Mouse (Mus musculus): ENCODE results near the gene Tle6.

Tle6 gene

GRCm38 (mm10) chr10:81623441-81623840 is 22.6 kb upstream of the Tle6 start:
- no peak for DNase-seq (ENCODE audit: low read depth)

DNA sequence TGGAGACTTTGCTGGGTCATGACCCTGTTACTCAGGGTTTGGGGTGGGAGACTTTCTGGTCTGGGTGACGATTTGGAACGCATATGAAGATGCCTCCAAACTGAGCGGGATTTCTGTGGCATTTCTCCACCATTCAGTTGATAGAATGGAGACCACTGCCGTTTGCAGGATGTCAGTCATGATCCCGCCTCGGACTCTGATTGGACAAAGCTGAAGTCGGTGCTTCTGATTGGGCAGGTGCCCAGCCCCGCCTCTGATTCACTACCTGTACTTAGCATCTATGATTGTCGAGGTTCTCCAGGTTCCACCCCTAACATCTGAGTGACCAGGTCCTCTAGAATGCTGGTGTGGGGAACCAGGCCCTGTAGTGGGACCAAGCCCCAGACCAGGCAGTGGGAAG is 19.9 kb upstream of the Tle6 start:
- DNase-seq (ENCODE audit: low read depth): no peak

GRCm38 (mm10) chr10:81619976-81620375 is 19.1 kb upstream of the Tle6 start:
- DNase-seq (ENCODE audit: low read depth): no peak

- DNase-seq (ENCODE audit: low read depth): no peak
Observed at GRCm38 (mm10) chr10:81615486-81615885, 14.6 kb upstream of the Tle6 start.

- DNase-seq (ENCODE audit: low read depth): peak; percentile 54
Observed at GRCm38 (mm10) chr10:81612779-81613178, 11.9 kb upstream of the Tle6 start.

DNA sequence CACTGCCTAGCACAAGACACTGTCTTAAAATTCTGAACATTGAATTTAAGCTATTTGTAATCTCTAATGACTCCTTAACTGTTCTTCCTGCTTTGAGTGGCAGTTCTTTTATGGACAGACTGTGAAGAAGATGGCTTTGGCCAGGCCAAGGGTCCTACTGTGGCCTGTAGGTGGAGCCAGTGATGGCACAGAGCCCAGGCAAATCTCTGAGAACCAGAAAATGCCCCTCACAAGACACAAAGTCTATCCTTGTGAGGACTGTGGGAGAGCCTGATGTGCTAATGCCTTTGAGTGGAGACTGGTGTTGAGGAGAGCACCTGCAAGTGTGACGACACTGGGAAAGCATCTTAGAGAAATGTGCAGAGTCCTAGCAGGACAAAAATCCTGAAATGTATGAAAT is 7.4 kb upstream of the Tle6 start:
- peak; percentile 39 for DNase-seq (ENCODE audit: low read depth)

GRCm38 (mm10) chr10:81605974-81606751 is 5.3 kb upstream of the Tle6 start, which contains the start of gene BC025920:
Gene BC025920, plus strand, starts transcription at chr10:81606270.
- DNase-seq (ENCODE audit: low read depth): peak; percentile 99

DNA sequence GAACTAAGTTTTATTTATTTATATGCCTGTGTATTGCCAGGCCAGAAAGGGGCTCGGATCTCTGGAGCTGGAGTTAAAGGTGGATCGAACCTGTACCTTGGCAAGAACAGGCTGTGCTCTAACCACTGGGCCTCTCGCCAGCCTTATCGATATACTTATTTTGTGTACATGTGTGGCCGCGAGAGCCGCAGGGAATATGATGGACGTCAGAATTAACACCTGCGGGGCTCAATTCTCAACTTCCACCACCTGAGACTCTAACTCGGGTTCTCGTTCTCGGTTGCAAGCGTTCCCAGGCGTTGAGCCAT is 4.7 kb upstream of the Tle6 start:
- DNase-seq (ENCODE audit: low read depth): no peak

DNA sequence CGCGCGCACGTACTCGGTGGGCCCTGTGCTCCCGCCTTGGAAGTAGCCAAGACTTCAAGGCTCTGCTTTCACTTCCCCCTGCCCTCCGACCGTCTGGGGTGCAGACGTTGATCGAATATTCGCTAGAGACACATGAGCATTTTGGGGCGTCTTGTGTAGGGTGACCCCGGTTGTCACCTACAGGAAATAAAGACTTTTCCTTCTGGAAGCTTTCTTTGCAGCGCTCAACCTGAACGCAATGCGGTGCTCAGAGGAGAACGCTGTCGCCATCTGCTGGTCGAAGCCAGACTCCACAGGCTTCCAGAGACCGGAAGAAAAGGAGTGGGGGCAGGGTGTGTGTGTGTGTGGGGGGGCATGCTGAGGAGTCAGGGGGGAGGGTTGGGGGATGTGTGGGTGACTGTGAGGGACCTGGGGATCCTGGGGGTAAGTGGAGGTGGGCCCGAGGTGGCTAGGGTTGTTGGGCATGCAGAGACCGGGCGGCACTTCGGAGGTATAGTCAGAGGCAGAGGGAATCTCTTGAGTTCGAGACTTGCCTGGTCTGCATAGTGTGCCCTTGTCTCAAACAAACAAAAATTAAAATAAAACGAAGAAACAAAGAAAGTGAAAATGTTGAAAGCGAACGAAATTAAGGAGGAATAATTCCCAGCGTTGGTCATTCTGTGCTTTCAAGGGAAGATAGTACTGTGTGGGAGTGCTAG is 4.2 kb upstream of the Tle6 start:
- peak; percentile 97 for DNase-seq (ENCODE audit: low read depth)

DNA sequence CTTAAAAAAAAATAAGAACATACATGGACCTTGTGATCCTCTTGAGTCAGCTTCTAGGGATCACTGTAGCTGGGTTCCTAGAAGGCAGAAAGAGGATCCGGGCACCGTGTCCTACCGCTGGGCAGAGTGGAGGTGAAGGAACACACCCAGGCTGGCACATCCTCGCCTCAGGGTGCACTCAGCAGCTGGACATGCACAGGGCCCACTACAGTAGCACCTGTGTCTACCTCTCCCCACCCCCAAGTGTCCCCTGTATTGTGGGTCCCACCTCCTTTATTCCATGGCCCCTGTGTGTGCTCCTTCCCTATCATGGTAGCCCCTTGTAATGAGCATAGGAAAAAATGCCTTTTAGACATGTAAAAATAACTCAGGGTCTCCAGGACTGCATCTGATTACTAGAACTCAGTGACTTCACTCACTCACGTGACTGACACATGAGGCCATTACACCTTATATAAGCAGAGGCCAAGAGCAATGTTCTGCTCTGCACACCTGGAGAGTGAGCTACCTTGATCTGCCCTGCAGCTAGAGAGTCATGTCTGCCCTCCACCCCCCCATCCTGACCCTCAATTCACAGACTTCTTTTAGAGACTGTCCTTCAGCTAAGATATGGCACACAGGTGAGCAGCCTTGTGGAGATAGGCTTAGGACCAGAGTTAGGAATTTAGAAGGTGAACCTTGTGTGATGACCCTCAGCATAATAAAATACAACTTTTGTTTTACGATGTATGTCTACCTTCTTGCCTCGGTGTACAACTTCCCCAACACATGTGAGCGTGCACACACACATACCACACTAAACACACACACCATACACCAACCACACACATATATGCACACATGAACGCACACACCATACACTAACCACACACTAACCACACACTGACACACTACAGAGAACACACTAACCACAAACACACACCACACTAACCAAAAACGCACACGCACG is 3.4 kb upstream of the Tle6 start:
- DNase-seq (ENCODE audit: low read depth): no peak

GRCm38 (mm10) chr10:81602741-81603151 is 1.9 kb upstream of the Tle6 start:
- peak; percentile 82 for DNase-seq (ENCODE audit: low read depth)

DNA sequence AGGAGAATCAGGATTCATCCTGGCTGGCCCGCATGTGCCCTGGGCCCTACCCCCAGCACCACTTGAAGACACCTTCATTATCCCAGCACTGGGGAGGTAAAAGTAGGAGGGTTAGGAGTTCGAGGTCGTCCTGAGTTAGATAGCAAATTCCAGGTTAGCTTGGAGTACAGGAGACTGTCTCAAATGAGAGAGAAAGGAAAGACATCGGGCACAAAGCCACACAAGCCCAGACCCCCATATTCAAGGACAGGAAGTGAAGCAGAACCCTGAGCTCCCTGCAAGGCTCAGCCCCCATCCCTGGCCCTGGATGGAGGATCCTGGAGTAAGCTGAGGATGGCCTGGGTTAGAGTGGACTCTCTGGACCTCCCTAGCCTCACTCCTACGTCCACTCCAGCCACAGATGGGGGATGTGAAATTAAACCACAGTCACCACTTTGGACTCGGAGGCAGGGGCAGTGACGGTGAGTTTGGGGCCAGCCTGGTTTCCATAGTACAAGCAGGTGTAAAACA is 578 bp upstream of the Tle6 start:
- no peak for DNase-seq (ENCODE audit: low read depth)

DNA sequence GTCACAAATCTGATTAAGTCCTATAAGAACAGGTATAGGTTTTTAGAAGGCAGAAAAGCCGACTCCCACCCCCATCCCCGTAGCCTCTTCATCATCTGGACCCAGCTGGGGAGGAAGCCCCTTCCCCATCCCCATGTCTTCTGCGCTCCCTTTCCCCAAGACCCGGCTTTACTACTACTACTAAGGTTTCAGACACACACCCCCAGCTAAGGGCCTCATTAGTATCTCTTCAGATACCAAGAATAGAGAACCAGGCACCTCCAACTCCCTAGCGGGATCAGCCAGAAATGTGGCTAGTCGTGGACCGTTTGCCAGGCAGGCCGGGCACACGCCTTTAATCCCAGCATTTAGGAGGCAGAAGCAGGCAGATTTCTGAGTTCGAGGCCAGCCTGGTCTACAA is 777 bp downstream of the Tle6 start:
- no peak for DNase-seq (ENCODE audit: low read depth)

- DNase-seq (ENCODE audit: low read depth): no peak
Observed at GRCm38 (mm10) chr10:81599630-81600029, 1.2 kb downstream of the Tle6 start.

DNA sequence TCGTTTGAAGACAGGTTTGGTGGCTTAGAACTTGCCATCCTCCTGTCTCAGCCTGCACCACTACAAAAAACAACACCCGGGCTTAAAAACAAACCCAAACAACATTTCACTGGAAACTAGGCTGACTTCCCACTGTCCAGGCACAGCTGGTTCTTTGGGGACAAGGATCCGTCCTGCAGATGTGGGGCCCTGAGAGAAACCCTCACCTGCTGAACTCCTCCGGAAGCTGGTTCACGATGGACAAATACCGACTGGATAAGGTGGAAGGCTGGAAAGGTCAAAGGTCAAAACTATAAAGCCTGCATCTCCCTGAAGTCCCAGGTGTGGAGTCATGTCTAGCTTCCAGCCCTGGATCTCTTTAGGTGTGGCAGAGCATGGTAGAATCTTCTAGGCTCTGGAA is 2.0 kb downstream of the Tle6 start:
- DNase-seq (ENCODE audit: low read depth): no peak

DNA sequence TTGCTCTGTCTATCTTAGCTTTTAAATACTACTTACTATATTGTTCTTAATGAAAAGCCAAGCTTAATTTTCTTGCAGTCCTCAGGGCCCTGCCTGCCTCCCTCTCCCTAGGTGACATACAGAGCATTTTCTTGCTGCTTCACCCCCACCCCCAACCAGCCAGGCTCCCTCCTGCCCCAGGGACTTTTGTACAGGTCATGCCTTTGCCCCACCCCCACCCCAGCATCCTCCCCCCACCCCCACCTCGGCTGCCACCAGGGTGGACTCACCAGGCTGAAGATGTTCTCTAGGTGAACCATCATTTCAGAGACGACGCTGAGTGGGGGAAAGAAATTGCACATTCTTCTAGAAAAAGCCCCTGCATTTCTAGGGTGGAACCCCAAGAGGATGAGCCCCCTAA is 2.5 kb downstream of the Tle6 start:
- no peak for DNase-seq (ENCODE audit: low read depth)

DNA sequence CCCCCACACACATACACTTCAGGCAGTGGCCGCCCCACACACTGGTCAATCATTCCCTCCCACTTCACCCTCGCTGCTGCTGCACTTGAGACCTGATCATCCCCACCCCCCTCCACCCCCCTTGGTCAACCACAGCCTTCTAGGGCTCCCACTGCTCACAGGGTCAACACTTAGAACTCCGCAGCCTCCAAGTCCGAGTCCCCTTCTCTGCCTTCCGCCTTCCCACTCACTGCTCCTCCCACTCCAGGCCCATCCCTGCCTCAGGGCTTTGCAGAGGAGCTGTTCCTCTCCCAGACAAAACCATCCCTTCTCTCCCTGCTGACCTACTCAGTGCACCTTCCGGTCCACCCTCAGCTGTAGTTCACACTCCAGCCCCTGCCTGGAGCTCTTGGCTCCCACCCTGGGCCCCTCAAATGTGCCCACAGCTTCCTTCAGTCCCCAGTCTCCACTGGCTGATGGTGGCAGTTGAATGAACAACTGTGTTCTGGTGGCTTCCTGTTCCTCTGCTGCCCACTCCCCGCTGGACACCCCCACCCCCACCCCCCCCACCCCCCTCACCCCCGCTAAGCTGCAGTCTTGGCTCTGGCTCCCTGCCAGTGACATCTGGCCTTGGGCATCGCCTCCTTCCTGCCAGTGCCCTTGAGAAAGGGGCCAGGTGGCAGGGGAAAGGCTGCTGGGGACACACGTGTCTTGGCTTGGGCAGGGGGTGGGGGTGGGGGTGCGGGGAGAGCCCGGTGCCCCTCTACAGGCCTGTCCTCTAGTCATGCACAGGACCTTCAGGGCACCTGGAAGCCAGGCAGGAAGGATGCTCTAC is 3.5 kb downstream of the Tle6 start:
- DNase-seq (ENCODE audit: low read depth): peak; percentile 97

DNA sequence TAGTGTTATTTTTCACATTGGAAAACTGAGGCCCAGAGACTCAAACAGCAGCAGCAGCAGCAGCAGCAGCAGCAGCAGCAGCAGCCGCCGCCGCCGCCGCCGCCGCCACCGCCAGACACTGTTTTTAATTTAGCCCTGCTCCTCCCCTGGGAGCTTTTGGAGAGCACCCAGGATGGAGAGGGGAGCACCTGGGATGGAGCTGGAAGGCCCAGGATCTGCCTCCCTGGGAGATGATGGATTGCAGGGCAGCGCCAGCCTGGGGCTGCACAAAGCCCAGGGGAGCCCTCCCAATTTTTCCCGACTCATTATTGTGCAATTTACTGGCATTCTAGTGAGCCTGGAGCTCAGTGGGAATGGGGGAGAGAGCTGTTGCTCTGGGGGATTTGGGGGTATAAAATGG is 4.3 kb downstream of the Tle6 start:
- peak; percentile 98 for DNase-seq (ENCODE audit: low read depth)

DNA sequence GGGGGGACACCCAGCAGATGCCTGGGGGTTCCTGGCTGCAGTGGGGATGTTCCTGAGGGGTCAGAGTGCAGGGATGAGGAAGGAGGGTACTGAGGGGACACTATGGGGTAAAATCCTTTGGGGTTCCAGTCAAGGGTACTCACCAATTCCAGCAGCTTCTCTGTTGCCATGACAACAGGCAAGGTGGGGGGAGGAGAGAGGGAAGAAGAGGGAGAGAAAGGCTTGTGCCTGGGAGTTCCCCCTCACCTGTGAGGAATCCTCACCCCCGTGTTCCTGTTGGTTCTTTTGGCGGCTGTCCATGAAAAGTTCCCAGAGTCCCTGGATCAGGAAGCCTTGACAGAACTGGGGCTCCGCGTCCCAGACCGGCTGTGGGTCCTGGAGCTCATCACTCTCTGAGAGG is 5.3 kb downstream of the Tle6 start:
- no peak for DNase-seq (ENCODE audit: low read depth)

GRCm38 (mm10) chr10:81593935-81594334 is 6.9 kb downstream of the Tle6 start:
- no peak for DNase-seq (ENCODE audit: low read depth)

GRCm38 (mm10) chr10:81593223-81593622 is 7.7 kb downstream of the Tle6 start:
- DNase-seq (ENCODE audit: low read depth): no peak

DNA sequence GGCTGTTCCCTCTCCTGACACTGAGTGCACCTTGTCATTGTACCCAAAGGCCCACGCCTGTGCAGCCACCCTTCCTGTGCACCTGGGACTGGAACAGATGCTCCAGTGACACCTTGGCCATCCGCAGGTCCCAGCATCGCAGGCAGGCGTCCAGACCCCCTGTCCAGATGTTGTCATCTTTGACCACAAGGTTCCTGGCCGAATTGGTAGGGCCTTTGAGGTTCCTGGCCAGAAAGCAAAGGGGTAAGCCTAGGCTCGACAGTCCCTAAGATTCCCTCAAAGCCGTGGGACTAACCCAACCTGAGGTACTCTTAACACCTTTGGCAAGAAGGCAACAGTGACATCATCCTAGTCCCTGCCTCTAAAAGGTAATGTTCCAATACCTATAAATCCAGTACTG is 8.2 kb downstream of the Tle6 start:
- DNase-seq (ENCODE audit: low read depth): no peak

Data from NIH3T3 (cell line).